Mouse (Mus musculus) embryo, embryonic 10 days (tissue): ENCODE data around the gene Pdhb.

Experiments used
- DNase-seq: peaks from one replicate; pipeline ENCODE4 v3.0.0-alpha.2; 2015; ENCODE audit warnings: low spot score

The Pdhb gene

GRCm38 (mm10) chr14:8190556-8190955 lies 17.7 kb upstream of the Pdhb start:
- DNase-seq, result no peak

DNA sequence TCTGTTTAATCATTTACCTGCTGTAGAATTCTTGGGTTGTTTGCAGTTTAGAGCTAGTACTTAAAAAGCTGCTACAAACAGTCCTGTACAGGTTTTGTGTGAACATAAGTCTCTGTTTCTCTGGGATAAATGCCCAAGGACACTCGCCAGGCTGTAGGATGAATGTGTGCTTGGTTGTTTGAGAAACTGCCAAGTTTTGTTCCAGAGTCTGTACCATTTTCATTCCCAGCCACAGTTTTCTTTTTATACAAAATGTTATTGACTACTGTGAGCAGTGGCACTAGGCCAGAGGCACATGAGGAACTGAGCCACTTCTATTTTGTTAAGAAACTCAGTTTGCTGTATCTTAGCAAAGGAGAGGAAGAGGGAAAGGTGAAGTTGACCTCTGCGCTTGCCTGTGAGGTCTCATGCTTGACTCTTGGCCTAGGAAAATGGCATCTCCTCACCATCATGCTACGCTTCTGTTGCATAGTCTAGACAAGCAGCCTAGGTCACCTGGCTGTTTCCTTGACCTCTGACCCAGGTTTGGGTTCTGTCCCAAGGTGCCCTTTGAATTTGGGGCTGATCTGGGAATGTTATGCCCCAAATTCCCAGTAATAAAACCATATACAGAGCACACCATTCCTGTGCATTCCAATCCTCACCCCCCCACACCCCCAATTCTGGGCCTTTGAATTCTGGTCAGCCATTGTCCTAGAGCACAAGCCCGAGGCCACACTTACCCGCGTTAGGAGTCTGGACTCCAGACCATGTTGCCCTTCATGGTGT lies 13.6 kb upstream of the Pdhb start:
- DNase-seq, result no peak

GRCm38 (mm10) chr14:8183330-8183729 lies 10.5 kb upstream of the Pdhb start:
- no peak for DNase-seq

DNA sequence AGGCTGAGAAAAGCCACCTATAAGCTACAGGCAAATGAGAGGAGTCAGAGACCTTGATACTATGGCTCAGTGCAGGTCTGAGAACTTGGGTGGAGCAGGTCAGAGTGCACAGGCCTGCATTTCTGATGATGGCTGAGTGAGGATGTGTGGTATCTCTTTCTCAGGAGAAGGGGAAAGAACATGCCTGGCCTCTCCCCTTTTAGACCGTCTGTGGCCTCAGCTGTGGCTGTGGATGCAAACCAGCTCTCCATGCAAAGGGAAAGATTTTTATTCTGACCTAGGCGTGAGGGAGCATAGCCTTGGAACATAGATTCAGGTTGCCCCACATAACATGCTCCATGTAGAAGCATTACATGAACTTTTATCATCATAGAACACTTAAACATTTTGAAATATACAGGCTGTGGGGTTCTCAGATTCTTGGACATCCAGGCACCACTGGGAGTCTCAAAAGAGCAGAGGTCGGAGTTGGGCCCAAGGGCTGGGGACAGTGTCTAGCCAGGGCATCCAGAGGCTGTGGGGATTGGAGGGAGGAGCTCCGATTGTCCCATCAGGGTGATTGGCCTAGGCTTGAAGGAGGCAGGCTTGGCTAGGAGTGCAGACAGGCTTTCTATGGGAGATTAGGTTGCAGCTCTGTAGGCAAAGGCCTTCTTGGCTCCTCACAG lies 7.7 kb upstream of the Pdhb start:
- no peak for DNase-seq

GRCm38 (mm10) chr14:8176251-8176650 lies 3.4 kb upstream of the Pdhb start:
- peak; percentile 60 for DNase-seq

- DNase-seq, result no peak
These were observed 1.8 kb upstream of the Pdhb start for GRCm38 (mm10) chr14:8174634-8175033.

- peak; percentile 46 for DNase-seq
These were observed 871 bp upstream of the Pdhb start for GRCm38 (mm10) chr14:8173542-8174250.

GRCm38 (mm10) chr14:8164463-8164862 lies 8.4 kb downstream of the Pdhb start:
- DNase-seq, result no peak

- no peak for DNase-seq
These were observed 11.0 kb downstream of the Pdhb start for GRCm38 (mm10) chr14:8161777-8162176.

GRCm38 (mm10) chr14:8159141-8159540 lies 13.7 kb downstream of the Pdhb start:
- DNase-seq, result no peak

- no peak for DNase-seq
These were observed 14.1 kb downstream of the Pdhb start for GRCm38 (mm10) chr14:8158721-8159120.

GRCm38 (mm10) chr14:8156947-8157346 lies 15.9 kb downstream of the Pdhb start:
- peak; percentile 29 for DNase-seq

DNA sequence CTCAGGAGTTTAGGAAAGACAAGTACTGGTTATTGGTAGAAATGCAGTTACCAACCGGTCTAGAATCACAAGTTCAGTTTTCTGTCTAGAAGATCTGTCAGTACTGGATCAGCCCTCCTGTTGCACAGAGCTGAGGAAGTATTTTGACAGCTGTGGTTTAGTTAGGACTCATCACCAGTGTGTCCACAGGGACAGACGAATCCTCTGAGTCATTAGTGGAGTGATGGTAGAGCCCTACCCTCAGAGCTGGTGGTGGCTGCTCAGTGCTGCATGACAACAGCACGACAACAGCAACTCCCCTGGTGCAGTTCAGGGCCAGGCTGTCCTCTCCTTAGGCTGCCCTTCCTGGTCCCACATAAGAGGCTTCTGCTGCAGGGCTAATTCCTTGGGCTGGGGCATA lies 18.8 kb downstream of the Pdhb start:
- DNase-seq, result no peak

DNA sequence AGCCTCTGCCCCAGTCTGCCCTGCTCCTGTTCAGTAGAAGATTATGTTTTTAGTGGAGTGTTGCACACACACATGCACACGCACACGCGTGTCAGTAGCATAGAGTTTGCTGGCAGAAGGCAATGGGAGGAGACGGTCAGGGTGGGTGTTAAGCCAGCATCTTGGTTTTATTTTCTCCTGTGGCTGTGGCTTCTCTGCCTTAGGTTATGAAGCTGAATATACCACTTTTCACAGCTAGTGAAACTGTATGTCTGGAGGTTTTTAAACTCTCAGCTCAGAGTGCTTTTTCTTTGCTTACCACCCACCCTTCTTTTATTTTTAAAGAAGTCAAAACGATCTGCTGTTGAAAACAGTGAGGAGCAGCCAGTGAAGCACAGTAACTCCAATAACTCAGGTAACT lies 21.1 kb downstream of the Pdhb start:
- DNase-seq, result no peak

DNA sequence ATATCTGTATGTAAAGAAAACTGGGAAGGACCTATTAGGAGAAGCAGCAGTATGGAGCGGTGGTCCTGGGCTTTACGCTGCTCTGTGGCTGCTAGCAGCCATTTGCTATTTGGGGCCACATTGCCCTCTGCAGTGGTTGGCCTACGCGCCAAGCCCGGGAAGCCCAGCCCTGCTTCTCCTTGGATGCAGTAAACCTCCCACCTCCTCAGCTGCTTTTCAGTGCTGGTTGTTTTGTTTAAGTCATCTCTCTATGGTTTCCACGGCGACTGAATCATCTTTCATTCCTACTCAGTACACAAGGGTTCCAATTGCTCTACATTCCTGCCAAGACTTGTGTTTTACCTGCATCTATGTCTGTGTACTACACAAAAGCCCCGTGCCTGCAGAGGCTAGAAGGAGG lies 24.0 kb downstream of the Pdhb start:
- no peak for DNase-seq

- no peak for DNase-seq
These were observed 26.1 kb downstream of the Pdhb start for GRCm38 (mm10) chr14:8146611-8147223.

GRCm38 (mm10) chr14:8145594-8146558 lies 26.9 kb downstream of the Pdhb start:
- no peak for DNase-seq

DNA sequence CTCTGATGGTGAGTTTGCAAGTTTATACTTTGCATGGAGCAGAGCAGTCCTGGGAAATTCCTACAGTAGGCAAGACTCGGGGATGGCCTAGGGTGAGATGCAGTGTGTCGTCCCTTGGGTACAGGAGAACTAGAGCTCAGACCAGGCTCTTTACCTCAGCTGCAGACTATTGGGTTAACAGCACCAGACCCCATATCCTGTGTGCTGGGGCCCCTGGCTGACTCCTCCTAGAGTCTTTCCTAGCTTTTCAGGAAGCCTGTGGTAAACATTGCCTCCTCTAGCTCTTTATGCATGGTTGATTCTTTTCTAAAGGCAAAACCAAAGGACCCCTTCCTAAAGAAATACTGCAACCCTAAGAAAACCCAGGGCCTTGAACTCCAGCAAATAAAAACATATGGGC lies 31.7 kb downstream of the Pdhb start:
- no peak for DNase-seq

DNA sequence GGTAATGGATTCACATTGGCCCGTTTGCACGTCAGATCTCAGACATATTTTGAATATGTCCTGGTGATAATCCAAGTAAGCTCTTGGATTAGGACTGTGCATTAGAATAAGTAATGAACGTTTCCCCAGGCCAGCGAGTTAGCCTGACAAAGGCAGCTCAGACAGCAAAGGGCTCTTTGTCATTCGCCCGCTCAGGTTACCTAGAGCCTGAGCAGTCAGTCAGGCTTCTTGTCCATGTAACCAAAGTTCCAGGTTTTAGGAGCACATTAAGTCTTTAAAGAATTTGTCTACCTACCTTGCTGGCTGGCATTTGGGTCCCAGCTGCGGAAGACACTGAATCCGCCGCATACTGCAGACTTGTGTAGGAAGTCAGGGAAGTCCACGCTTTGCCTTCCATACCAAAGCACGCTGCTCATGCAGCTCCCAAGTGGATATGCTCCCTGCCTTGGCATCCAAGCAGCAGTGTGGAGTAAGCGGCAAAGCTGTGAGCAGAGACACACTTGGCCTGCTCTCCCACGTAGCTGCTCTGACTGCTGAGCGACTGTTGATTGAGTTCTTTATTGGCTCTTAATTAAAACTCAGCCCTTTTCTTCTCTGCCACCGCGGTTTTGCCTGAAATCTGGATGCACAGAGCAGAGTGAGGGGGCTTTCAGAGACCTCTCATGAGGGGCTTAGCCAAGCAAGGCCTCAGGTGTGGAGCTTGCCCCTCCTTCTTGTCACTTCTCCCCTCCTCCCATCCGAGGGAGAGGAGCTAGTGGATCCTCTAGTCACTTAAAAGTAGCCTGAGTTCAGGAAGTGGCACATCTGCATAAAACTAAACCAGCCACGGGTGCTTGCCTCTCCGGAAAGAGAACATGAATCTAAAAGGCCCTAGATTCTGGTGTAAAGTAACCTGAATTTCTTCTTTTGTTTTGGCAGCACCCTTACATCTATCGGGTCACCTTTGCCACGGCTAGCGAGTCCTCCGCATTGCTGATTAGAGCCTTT lies 32.8 kb downstream of the Pdhb start:
- DNase-seq, result no peak

- no peak for DNase-seq
These were observed 37.7 kb downstream of the Pdhb start for GRCm38 (mm10) chr14:8135130-8135529.
